Mouse (Mus musculus) heart, adult 2 months (tissue): ENCODE data around the gene Entpd7.

Source experiments
- CTCF ChIP-seq: fragments of 200-600 bp; IDR thresholded peaks from 2 replicates; pipeline ENCODE4 v1.8.1; 2022; ENCODE audit warnings: antibody characterized with exemption, mild to moderate bottlenecking, moderate library complexity
- EP300 ChIP-seq: fragments of 200-500 bp; IDR thresholded peaks from 2 replicates; pipeline ENCODE4 v1.6.1; 2011; ENCODE audit warnings: low read depth, low read length, control low read depth; ENCODE audit not compliant: insufficient read depth
- POLR2A ChIP-seq: fragments of 200-500 bp; IDR thresholded peaks from 2 replicates; pipeline ENCODE4 v1.6.1; 2011; ENCODE audit warnings: mild to moderate bottlenecking, low read depth, low read length, control low read depth; ENCODE audit not compliant: insufficient read depth

DNA sequence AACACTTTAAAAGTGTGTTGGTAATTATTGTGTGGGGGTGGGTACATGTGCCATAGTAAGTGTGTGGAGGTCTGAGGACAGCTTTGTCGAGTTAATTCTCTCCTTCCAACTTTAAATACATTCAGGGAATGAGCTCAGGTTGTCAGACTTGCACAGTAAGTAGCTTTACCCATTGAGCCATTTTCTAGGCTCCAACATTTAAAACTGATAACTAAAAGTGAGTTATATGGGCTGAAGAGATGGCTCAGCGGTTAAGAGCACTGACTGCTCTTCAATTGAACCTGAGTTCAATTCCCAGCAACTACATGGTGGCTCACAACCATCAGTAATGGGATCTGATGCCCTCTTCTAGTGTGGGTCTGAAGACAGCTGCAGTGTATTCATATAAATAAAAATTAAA, 64.8 kb downstream of the Entpd7 start:
- TF ChIP-seq CTCF (no peak), POLR2A (no peak), EP300 (no peak)
